ENCODE assay signal across 8 mouse cellular contexts in the genomic region with DNA sequence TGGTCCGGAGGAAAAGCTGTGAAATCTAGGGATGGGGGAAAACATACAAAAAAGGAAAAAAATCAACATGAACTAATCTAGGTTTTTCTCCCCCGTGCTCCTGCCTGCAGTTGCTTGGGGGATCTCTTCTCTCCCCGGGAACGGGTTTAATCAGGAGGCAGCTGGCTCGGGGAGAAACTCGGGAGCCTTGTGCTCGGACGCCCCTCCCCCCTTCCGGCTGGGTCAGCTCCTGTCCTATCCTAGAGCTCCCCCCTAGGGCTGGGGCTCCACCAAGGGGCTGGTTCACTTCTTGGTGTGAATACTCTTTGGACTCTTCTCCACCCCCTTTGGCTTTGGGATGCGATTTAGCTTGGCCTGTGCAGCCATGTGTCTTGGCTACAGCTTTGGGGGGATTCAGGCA. TPM values are rescaled to one million over a fixed set of nuclear protein-coding genes. Genes with fewer than 3 reads are reported as not detected.
DNase-seq lines count a peak whose midpoint lies in the region; ATAC-seq lines count a peak whose summit lies in the region.

No protein-coding gene starts in this region.

- no peaks in the 10 kb centered on the region for H3K27me3 ChIP-seq in intestine, embryonic 15.5 days (replicated peaks)
- H3K27me3 ChIP-seq in limb, embryonic 11.5 days (ENCODE audit: control insufficient read depth, insufficient read depth, low read length): no peaks in the 10 kb centered on the region
- no peaks in the 10 kb centered on the region for H3K27me3 ChIP-seq in midbrain, embryonic 13.5 days

- ATAC-seq in intestine, embryonic 15.5 days: peak; percentile 63
- ATAC-seq in limb, embryonic 11.5 days (ENCODE audit: insufficient number of reproducible peaks, low FRiP score, low TSS enrichment, low read depth): 0 out of 2 replicates have a peak, but pooled peaks have one; percentile 40
- ATAC-seq in midbrain, embryonic 13.5 days: peak; percentile 57

- peak; percentile 82 to 83 for DNase-seq in adrenal gland, adult (ENCODE audit: inconsistent age in 2 of 2, low spot score in 1 of 2)
- no peak for DNase-seq in adrenal gland, postnatal 4 days (ENCODE audit: low spot score in 2 of 2)
- peak; percentile 96 for DNase-seq in embryo, embryonic 11 days
- DNase-seq in gastrocnemius, postnatal 36 days: peak; percentile 67 to 83
- DNase-seq in limb, embryonic 11.5 days (ENCODE audit: low spot score): peak; percentile 93
- DNase-seq in yolk sac, embryonic 10.5 days (ENCODE audit: low spot score): peak; percentile 86

- peak overlapping the region; percentile 87 for H3K27ac ChIP-seq in intestine, embryonic 15.5 days
- peak overlapping the region; percentile 87 for H3K27ac ChIP-seq in limb, embryonic 11.5 days (replicated peaks; ENCODE audit: low read depth, low read length)
- H3K27ac ChIP-seq in midbrain, embryonic 13.5 days: peak overlapping the region; percentile 100

- intact Hi-C loops in gastrocnemius, postnatal 36 days (cut with DNase I): no loop called here

- peak overlapping the region; percentile 17 for H3K4me3 ChIP-seq in intestine, embryonic 15.5 days (replicated peaks)
- peak overlapping the region; percentile 97 for H3K4me3 ChIP-seq in limb, embryonic 11.5 days (ENCODE audit: low read depth, low read length)
- peak overlapping the region; percentile 66 for H3K4me3 ChIP-seq in midbrain, embryonic 13.5 days (replicated peaks)

- peak overlapping the region; percentile 9 for H3K9ac ChIP-seq in intestine, embryonic 15.5 days
- peak overlapping the region; percentile 60 for H3K9ac ChIP-seq in limb, embryonic 11.5 days (ENCODE audit: low read length)
- peak overlapping the region; percentile 100 for H3K9ac ChIP-seq in midbrain, embryonic 13.5 days (replicated peaks)

- H3K36me3 ChIP-seq in intestine, embryonic 15.5 days: no peaks in the 10 kb centered on the region
- no peaks in the 10 kb centered on the region for H3K36me3 ChIP-seq in limb, embryonic 11.5 days (ENCODE audit: control insufficient read depth, insufficient read depth, low read length)
- peaks cover 13% of the 10 kb centered on the region for H3K36me3 ChIP-seq in midbrain, embryonic 13.5 days

- H3K4me2 ChIP-seq in intestine, embryonic 15.5 days (replicated peaks): peak overlapping the region; percentile 97
- H3K4me2 ChIP-seq in limb, embryonic 11.5 days (ENCODE audit: low read depth, severe bottlenecking): peak overlapping the region; percentile 99
- H3K4me2 ChIP-seq in midbrain, embryonic 13.5 days (replicated peaks): peak overlapping the region; percentile 98

- H3K4me1 ChIP-seq in intestine, embryonic 15.5 days (replicated peaks): peaks cover 57% of the 10 kb centered on the region
- peaks cover 64% of the 10 kb centered on the region for H3K4me1 ChIP-seq in limb, embryonic 11.5 days (ENCODE audit: control insufficient read depth, insufficient read depth, low read length)
- peaks cover 70% of the 10 kb centered on the region for H3K4me1 ChIP-seq in midbrain, embryonic 13.5 days (replicated peaks)

- H3K9me3 ChIP-seq in intestine, embryonic 15.5 days: no peaks in the 10 kb centered on the region
- H3K9me3 ChIP-seq in limb, embryonic 11.5 days (ENCODE audit: control insufficient read depth, low read length): no peaks in the 10 kb centered on the region
- no peaks in the 10 kb centered on the region for H3K9me3 ChIP-seq in midbrain, embryonic 13.5 days

- 3% methylated on average over 10 of the region's 10 CpGs for WGBS in intestine, embryonic 15.5 days
- WGBS in limb, embryonic 11.5 days: 0% methylated on average over 10 of the region's 10 CpGs
- WGBS in midbrain, embryonic 13.5 days: 0% methylated on average over 10 of the region's 10 CpGs

RNA-seq across cellular contexts. Expression of a gene that starts 7.5 kb away (rescaled TPM):
- 10 to 100 TPM; 25.3 to 26.7 TPM for total RNA-seq in adrenal gland, postnatal 4 days (2021)
- total RNA-seq in gastrocnemius, postnatal 36 days (2021): 1 to 10 TPM; 2.3 to 4.1 TPM
- polyA plus RNA-seq in intestine, embryonic 15.5 days (2015; fragmentation: Nextera tagmentation; extraction: Ambion mirVana): 5.8 and 7.1 TPM in 2 replicates
- polyA plus RNA-seq in limb, embryonic 11.5 days (2014; fragmentation: Nextera tagmentation; extraction: Ambion mirVana): 24.9 and 27.6 TPM in 2 replicates
- 17.4 and 19.5 TPM in 2 replicates for polyA plus RNA-seq in midbrain, embryonic 13.5 days (2015; fragmentation: Nextera tagmentation; extraction: Ambion mirVana)

Comparison
In these comparisons a context has a peak if more than half of its experiments do, and no peak if none do; other contexts are left out.
1. DNase-seq: peak in adrenal gland, adult (2 of 2), embryo, embryonic 11 days (single experiment), gastrocnemius, postnatal 36 days (2 of 2), limb, embryonic 11.5 days (single experiment) and yolk sac, embryonic 10.5 days (single experiment); none in adrenal gland, postnatal 4 days (0 of 2).
2. H3K4me3 ChIP-seq: peak in every context shown above with its lines; median percentile 97 in limb, embryonic 11.5 days; 66 in midbrain, embryonic 13.5 days; 17 in intestine, embryonic 15.5 days.
3. H3K9ac ChIP-seq: peak in every context shown above with its lines; median percentile 100 in midbrain, embryonic 13.5 days; 60 in limb, embryonic 11.5 days; 9 in intestine, embryonic 15.5 days.
4. Peak in every context shown above with its lines, with median percentiles within 50 percentile points of each other: ATAC-seq, H3K27ac ChIP-seq and H3K4me2 ChIP-seq.